Mouse (Mus musculus) stomach, postnatal 0 days (tissue): ENCODE results near the gene H2al1d. TPM values are rescaled to one million over a fixed set of nuclear protein-coding genes. Genes with fewer than 3 reads are reported as not detected.
"Not testable (repeated sequence)": the region's sequence is repeated elsewhere in the genome, so short reads cannot be mapped to it uniquely, and the experiment has no call there.

ENCODE experiments used
- ATAC-seq: fragments of 200-750 bp; cut with Nextera tagmentation; 2 replicates; pipeline ENCODE4 v1.8.0; 2017; ENCODE audit not compliant: low FRiP score, low TSS enrichment
- DNase-seq: peaks from one replicate; pipeline ENCODE4 v3.0.0-alpha.2; 2016; ENCODE audit warnings: low spot score
- H3K27ac ChIP-seq: fragments of 300-500 bp; sonication (generic); replicated peaks from 2 replicates; pipeline ENCODE4 v1.5.1; 2014; ENCODE audit warnings: mild to moderate bottlenecking, control low read depth
- H3K27me3 ChIP-seq: fragments of 300-500 bp; sonication (generic); 2 replicates; pipeline ENCODE4 v1.6.1; 2014; ENCODE audit warnings: low read length; ENCODE audit not compliant: control insufficient read depth, insufficient read depth
- H3K36me3 ChIP-seq: fragments of 300-500 bp; sonication (generic); 2 replicates; pipeline ENCODE4 v1.6.1; 2014; ENCODE audit warnings: low read length, mixed read lengths; ENCODE audit not compliant: control insufficient read depth, insufficient read depth
- H3K4me1 ChIP-seq: fragments of 300-500 bp; sonication (generic); replicated peaks from 2 replicates; pipeline ENCODE4 v1.6.1; 2014; ENCODE audit warnings: antibody characterized with exemption; ENCODE audit not compliant: control insufficient read depth, insufficient read depth
- H3K4me2 ChIP-seq: fragments of 300-500 bp; sonication (generic); replicated peaks from 2 replicates; pipeline ENCODE4 v1.6.1; 2014; ENCODE audit warnings: low read depth, mild to moderate bottlenecking, control low read depth, moderate library complexity
- H3K4me3 ChIP-seq: fragments of 300-500 bp; sonication (generic); 2 replicates; pipeline ENCODE4 v1.5.1; 2014; ENCODE audit warnings: low read depth, low read length, control low read depth
- H3K9ac ChIP-seq: fragments of 300-500 bp; sonication (generic); 2 replicates; pipeline ENCODE4 v1.6.1; 2014; ENCODE audit warnings: mild to moderate bottlenecking, low read length, control low read depth, mixed read lengths
- H3K9me3 ChIP-seq: fragments of 300-500 bp; sonication (generic); 2 replicates; pipeline ENCODE4 v1.6.1; 2016; ENCODE audit warnings: low read length; ENCODE audit not compliant: control insufficient read depth
- CTCF ChIP-seq: IDR thresholded peaks from 2 replicates; pipeline ENCODE4 v1.5.1; 2016; ENCODE audit warnings: antibody characterized with exemption, low read depth, mild to moderate bottlenecking, moderate library complexity
- EP300 ChIP-seq: optimal IDR thresholded peaks from 2 replicates; pipeline ENCODE3; 2016; ENCODE audit warnings: antibody characterized with exemption
- WGBS: fragments of 180-500 bp; shearing (Covaris S2); extraction: QIAGEN DNeasy Blood & Tissue Kit; methylation state at CpG from one replicate; pipeline ENCODE4 v1.1.7; 2014; 5-methylcytosine and 5-hydroxymethylcytosine counted together
- polyA plus RNA-seq: library from polyadenylated mRNA; unstranded; fragments of >200 nt; fragmentation: Nextera tagmentation; extraction: Ambion mirVana; gene quantifications from 2 replicates; pipeline ENCODE4 v1.2.1, GENCODE M21; 2015

The H2al1d gene
- polyA plus RNA-seq, 1 experiment from 2014 or later = not detected

DNA sequence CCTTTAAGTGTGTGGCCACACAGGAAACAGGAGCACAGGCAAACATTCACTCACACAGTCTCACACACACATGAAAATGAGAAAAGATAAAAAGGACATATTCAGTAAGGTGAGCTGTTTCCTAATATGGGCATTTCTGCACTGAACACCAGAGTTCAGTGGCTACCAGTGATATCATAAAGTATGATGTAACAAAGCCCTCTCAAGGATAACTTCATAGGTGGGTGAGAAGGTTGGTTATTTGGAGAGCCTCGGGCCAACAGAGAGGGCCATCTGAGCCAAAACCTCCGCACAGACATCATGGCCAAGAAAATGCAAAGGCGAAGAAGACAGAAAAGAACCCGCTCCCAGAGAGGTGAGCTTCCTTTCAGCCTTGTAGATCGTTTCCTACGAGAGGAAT lies 12.6 kb downstream of the H2al1d start, which contains the start of gene H2al1h:
TSS of gene H2al1h (plus strand) at position 301 of the 400 bp plus-strand sequence.
- not testable (repeated sequence) for DNase-seq, H3K9me3 ChIP-seq, H3K4me3 ChIP-seq, H3K4me1 ChIP-seq, H3K9ac ChIP-seq, H3K4me2 ChIP-seq, H3K27me3 ChIP-seq, ATAC-seq, H3K36me3 ChIP-seq, H3K27ac ChIP-seq
- no CpG with 5 or more reads among the region's 6 CpGs for WGBS

GRCm38 (mm10) chrX:11324359-11324758 lies 15.7 kb downstream of the H2al1d start, which contains the start of gene H2al1i:
Gene H2al1i, plus strand, starts transcription at chrX:11324659.
- WGBS = 100% methylated on average over 3 of the region's 5 CpGs
- not testable (repeated sequence) for H3K27ac ChIP-seq, H3K4me1 ChIP-seq, H3K4me3 ChIP-seq, ATAC-seq, H3K9me3 ChIP-seq, H3K9ac ChIP-seq, H3K4me2 ChIP-seq, H3K27me3 ChIP-seq, H3K36me3 ChIP-seq, DNase-seq

- not testable (repeated sequence) for H3K4me3 ChIP-seq, DNase-seq, H3K9ac ChIP-seq, H3K36me3 ChIP-seq, H3K4me2 ChIP-seq, ATAC-seq, H3K4me1 ChIP-seq, H3K27me3 ChIP-seq, H3K9me3 ChIP-seq, H3K27ac ChIP-seq
- 91% methylated on average over 2 of the region's 2 CpGs for WGBS
These were observed 18.9 kb downstream of the H2al1d start, which contains the start of gene H2al1j for GRCm38 (mm10) chrX:11327522-11327921. Gene H2al1j, plus strand, starts transcription at chrX:11327822.

GRCm38 (mm10) chrX:11345762-11346161 lies 37.1 kb downstream of the H2al1d start:
- 65% methylated on average over 9 of the region's 9 CpGs for WGBS
- no peaks in the 10 kb centered on the region for H3K4me1 ChIP-seq
- ATAC-seq (no peak), DNase-seq (no peak)
- no peak overlapping the region for H3K4me2 ChIP-seq
- no peak overlapping the region for H3K27ac ChIP-seq
- no peak overlapping the region for H3K4me3 ChIP-seq
- H3K9me3 ChIP-seq = no peaks in the 10 kb centered on the region
- no peak for TF ChIP-seq EP300
- TF ChIP-seq CTCF = no peak
- H3K27me3 ChIP-seq = no peaks in the 10 kb centered on the region
- H3K36me3 ChIP-seq = no peaks in the 10 kb centered on the region
- no peak overlapping the region for H3K9ac ChIP-seq

- DNase-seq (no peak), ATAC-seq (no peak)
- H3K27ac ChIP-seq = no peak overlapping the region
- no peaks in the 10 kb centered on the region for H3K27me3 ChIP-seq
- no peak overlapping the region for H3K4me2 ChIP-seq
- no peaks in the 10 kb centered on the region for H3K9me3 ChIP-seq
- WGBS = 92% methylated on average over 3 of the region's 3 CpGs
- no peak overlapping the region for H3K4me3 ChIP-seq
- no peaks in the 10 kb centered on the region for H3K36me3 ChIP-seq
- no peak for TF ChIP-seq CTCF
- no peaks in the 10 kb centered on the region for H3K4me1 ChIP-seq
- H3K9ac ChIP-seq = no peak overlapping the region
These were observed 38.1 kb downstream of the H2al1d start for GRCm38 (mm10) chrX:11346756-11347155.

Other genes starting within 250 kb of the H2al1d start
- not detected in 2 replicates for gene H2al1a, start 9.6 kb upstream of the H2al1d start, polyA plus RNA-seq
- not detected in 2 replicates for gene H2al1b, start 6.4 kb upstream of the H2al1d start, polyA plus RNA-seq
- not detected in 2 replicates for gene H2al1c, start 3.2 kb upstream of the H2al1d start, polyA plus RNA-seq
- gene H2al1e, start 3.1 kb downstream of the H2al1d start, polyA plus RNA-seq = not detected in 2 replicates
- not detected in 2 replicates for gene H2al1f, start 6.3 kb downstream of the H2al1d start, polyA plus RNA-seq
- gene H2al1g, start 9.4 kb downstream of the H2al1d start, polyA plus RNA-seq = not detected in 2 replicates
- not detected in 2 replicates for gene H2al1h, start 12.7 kb downstream of the H2al1d start, polyA plus RNA-seq
- not detected in 2 replicates for gene H2al1i, start 15.8 kb downstream of the H2al1d start, polyA plus RNA-seq
- gene H2al1j, start 19.0 kb downstream of the H2al1d start, polyA plus RNA-seq = not detected in 2 replicates